Mouse (Mus musculus) heart, postnatal 25 days (tissue): ENCODE data around the gene Emilin3. TPM values are rescaled to one million over a fixed set of nuclear protein-coding genes. Genes with fewer than 3 reads are reported as not detected.
"Not testable (repeated sequence)": the region's sequence is repeated elsewhere in the genome, so short reads cannot be mapped to it uniquely, and the experiment has no call there.

Experiments
- DNase-seq: peaks from one replicate; pipeline ENCODE4 v3.0.0; 2022; ENCODE audit warnings: low spot score
- intact Hi-C: fragments of 180-260 bp; cut with DNase I; formaldehyde crosslinking; loops from one replicate; pipeline ENCODE4 v1.15.1; 2025
- total RNA-seq, 2 experiments: library from RNA; stranded (reverse); gene quantifications; 2 replicates each; pipeline ENCODE4 v1.2.3; 2021

Gene Emilin3
- 1 to 10 TPM; 2.8 to 4.4 TPM for total RNA-seq

- intact Hi-C loops: no loop called here
- no peak for DNase-seq
Observed at GRCm38 (mm10) chr2:160912231-160912671, at the start of gene Emilin3. Gene Emilin3 (minus strand): TSS chr2:160912328.

- intact Hi-C loops: no loop called here
- DNase-seq: no peak
Observed at GRCm38 (mm10) chr2:160960956-160961646, 49.0 kb upstream of the Emilin3 start.

GRCm38 (mm10) chr2:160959901-160960300 lies 47.8 kb upstream of the Emilin3 start:
- intact Hi-C loops: loop anchor here (5.0 kb wide), 1 partner anchor 42 kb away; no protein-coding TSS in a partner anchor
- DNase-seq: no peak

GRCm38 (mm10) chr2:160958737-160959136 lies 46.6 kb upstream of the Emilin3 start:
- DNase-seq: no peak
- intact Hi-C loops: loop anchor here (5.0 kb wide), 1 partner anchor 44 kb away; no protein-coding TSS in a partner anchor

GRCm38 (mm10) chr2:160957801-160958200 lies 45.7 kb upstream of the Emilin3 start:
- intact Hi-C loops: loop anchor here (5.0 kb wide), 1 partner anchor 44 kb away; no protein-coding TSS in a partner anchor
- DNase-seq: not testable (repeated sequence)

- intact Hi-C loops: loop anchor here (5.0 kb wide), 1 partner anchor 45 kb away; no protein-coding TSS in a partner anchor
Observed at GRCm38 (mm10) chr2:160957307-160957706, 45.2 kb upstream of the Emilin3 start.

GRCm38 (mm10) chr2:160955331-160955730 lies 43.2 kb upstream of the Emilin3 start:
- no peak for DNase-seq
- intact Hi-C loops: loop anchor here (5.0 kb wide), 1 partner anchor 47 kb away; no protein-coding TSS in a partner anchor

More at GRCm38 (mm10) chr2:160957307-160957706, 45.2 kb upstream of the Emilin3 start:
- DNase-seq: not testable (repeated sequence)

GRCm38 (mm10) chr2:160954541-160954940 lies 42.4 kb upstream of the Emilin3 start:
- DNase-seq: no peak
- intact Hi-C loops: no loop called here

GRCm38 (mm10) chr2:160953131-160953873 lies 41.2 kb upstream of the Emilin3 start:
- no peak for DNase-seq
- intact Hi-C loops: no loop called here

GRCm38 (mm10) chr2:160951595-160951994 lies 39.5 kb upstream of the Emilin3 start:
- intact Hi-C loops: no loop called here
- no peak for DNase-seq

- DNase-seq: no peak
- intact Hi-C loops: loop anchor here (5.0 kb wide), 1 partner anchor 345 kb away; no protein-coding TSS in a partner anchor
Observed at GRCm38 (mm10) chr2:160942443-160942842, 30.3 kb upstream of the Emilin3 start.

GRCm38 (mm10) chr2:160940930-160941709 lies 29.0 kb upstream of the Emilin3 start:
- intact Hi-C loops: loop anchor here (5.0 kb wide), 1 partner anchor 344 kb away; no protein-coding TSS in a partner anchor
- peak; percentile 10 for DNase-seq

GRCm38 (mm10) chr2:160934451-160934850 lies 22.3 kb upstream of the Emilin3 start:
- intact Hi-C loops: no loop called here

GRCm38 (mm10) chr2:160933890-160934289 lies 21.8 kb upstream of the Emilin3 start:
- intact Hi-C loops: no loop called here

More at GRCm38 (mm10) chr2:160934451-160934850, 22.3 kb upstream of the Emilin3 start:
- no peak for DNase-seq

GRCm38 (mm10) chr2:160932981-160933380 lies 20.9 kb upstream of the Emilin3 start:
- intact Hi-C loops: no loop called here
- DNase-seq: peak; percentile 8

More at GRCm38 (mm10) chr2:160933890-160934289, 21.8 kb upstream of the Emilin3 start:
- no peak for DNase-seq

GRCm38 (mm10) chr2:160932325-160932724 lies 20.2 kb upstream of the Emilin3 start:
- intact Hi-C loops: no loop called here
- peak; percentile 31 for DNase-seq

GRCm38 (mm10) chr2:160931378-160931777 lies 19.2 kb upstream of the Emilin3 start:
- intact Hi-C loops: no loop called here
- DNase-seq: no peak

GRCm38 (mm10) chr2:160925203-160925602 lies 13.1 kb upstream of the Emilin3 start:
- intact Hi-C loops: no loop called here
- DNase-seq: peak; percentile 8

- DNase-seq: no peak
- intact Hi-C loops: no loop called here
Observed at GRCm38 (mm10) chr2:160921285-160921684, 9.2 kb upstream of the Emilin3 start.

GRCm38 (mm10) chr2:160918930-160919215 lies 6.7 kb upstream of the Emilin3 start:
- intact Hi-C loops: no loop called here
- DNase-seq: no peak
